Mouse (Mus musculus): ENCODE measurements around the gene Zfp652.

- no peak for TF ChIP-seq CTCF (IDR thresholded peaks at IDR 0.05; ENCODE audit: insufficient read depth, low read depth, low read length)
- TF ChIP-seq POLR2A (IDR thresholded peaks at IDR 0.05; ENCODE audit: insufficient read depth, low read depth, low read length): no peak
Measured at GRCm38 (mm10) chr11:95840694-95841497, 128.4 kb downstream of the Zfp652 start.
